Mouse (Mus musculus): ENCODE data around the gene Mef2a. TPM values are rescaled to one million over a fixed set of nuclear protein-coding genes. Genes with fewer than 3 reads are reported as not detected.

Mef2a gene
- polyA plus RNA-seq, 1 experiment from 2014 or later, result 41.0 TPM

DNA sequence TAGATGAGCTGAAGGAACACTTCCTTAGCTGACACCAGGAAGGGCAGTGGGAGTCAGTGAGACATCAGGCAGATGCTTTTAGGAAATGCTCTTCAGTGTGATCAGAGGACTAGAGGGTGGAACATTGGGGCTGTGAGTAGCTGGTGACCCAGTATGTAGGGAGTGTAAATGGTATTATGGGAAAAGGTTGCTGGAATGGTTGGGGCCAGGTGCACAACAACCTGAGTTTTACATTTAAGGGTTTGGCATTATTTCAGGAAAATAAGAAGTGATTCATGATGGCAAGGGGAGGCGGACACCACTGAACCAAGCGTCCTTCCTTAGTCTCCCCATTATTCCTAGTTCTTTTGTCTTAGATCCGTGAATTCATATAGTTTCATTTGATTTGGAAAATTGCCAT is 143.0 kb downstream of the Mef2a start:
- Histone ChIP-seq H3K4me2 (ENCODE audit: low read depth, low read length) (no peak overlapping the region), H3K27me3 (ENCODE audit: control insufficient read depth, insufficient read depth, low read length) (no peaks in the 10 kb centered on the region), H3K27ac (ENCODE audit: low read length) (no peak overlapping the region), H3K36me3 (ENCODE audit: control insufficient read depth, insufficient read depth, low read length) (no peaks in the 10 kb centered on the region), H3K9me3 (replicated peaks; ENCODE audit: control insufficient read depth, low read length) (no peaks in the 10 kb centered on the region), H3K9ac (ENCODE audit: low read length) (no peak overlapping the region), H3K4me1 (ENCODE audit: control insufficient read depth, insufficient read depth, low read length) (no peaks in the 10 kb centered on the region), H3K4me3 (replicated peaks; ENCODE audit: low read length) (no peak overlapping the region)
- no peak for ATAC-seq (ENCODE audit: insufficient read depth, low FRiP score)
- 80% methylated on average over 3 of the region's 3 CpGs for WGBS

DNA sequence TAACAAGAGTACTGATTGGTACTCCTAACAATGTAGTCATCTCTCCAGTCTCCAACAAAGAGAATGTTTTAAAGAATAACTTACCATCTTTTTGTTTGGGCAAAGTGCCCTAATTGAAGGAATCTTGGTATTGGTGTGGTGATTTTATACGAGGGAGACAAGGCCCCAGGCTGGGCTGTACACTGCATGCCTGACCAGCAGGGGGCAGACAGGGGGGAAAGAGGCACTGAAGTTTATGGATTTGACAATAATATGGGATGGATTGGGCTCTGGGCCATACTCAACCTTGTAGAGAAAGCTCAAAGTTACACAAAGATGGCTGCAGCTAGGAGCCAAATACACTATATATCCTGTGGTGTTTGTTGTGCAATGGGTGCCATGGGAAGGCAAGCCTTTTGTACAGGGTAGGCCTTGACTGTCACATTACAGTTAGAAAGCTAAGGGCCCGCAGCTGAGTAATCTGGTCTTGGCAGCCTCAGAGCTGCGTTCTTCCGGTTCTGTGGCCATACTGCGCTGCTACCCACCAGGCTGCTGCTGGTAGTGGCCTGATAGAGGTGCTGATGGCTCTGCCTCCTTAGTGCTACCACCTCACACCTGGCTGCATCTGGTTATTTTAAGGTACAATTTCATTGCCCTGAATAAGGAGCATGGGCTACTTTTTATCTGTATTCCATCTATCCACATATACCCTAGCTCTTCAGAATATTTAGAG is 143.6 kb downstream of the Mef2a start:
- WGBS, result 83% methylated on average over 5 of the region's 5 CpGs
- no peaks in the 10 kb centered on the region for H3K27me3 ChIP-seq (ENCODE audit: control insufficient read depth, insufficient read depth, low read length)
- H3K4me3 ChIP-seq (replicated peaks; ENCODE audit: low read length), result no peak overlapping the region
- H3K9ac ChIP-seq (ENCODE audit: low read length), result no peak overlapping the region
- H3K4me1 ChIP-seq (ENCODE audit: control insufficient read depth, insufficient read depth, low read length), result no peaks in the 10 kb centered on the region
- H3K36me3 ChIP-seq (ENCODE audit: control insufficient read depth, insufficient read depth, low read length), result no peaks in the 10 kb centered on the region
- peak; percentile 37; the same call in 1 of the 2 replicates for ATAC-seq (ENCODE audit: insufficient read depth, low FRiP score)
- no peaks in the 10 kb centered on the region for H3K9me3 ChIP-seq (replicated peaks; ENCODE audit: control insufficient read depth, low read length)
- no peak overlapping the region for H3K4me2 ChIP-seq (ENCODE audit: low read depth, low read length)
- H3K27ac ChIP-seq (ENCODE audit: low read length), result no peak overlapping the region

DNA sequence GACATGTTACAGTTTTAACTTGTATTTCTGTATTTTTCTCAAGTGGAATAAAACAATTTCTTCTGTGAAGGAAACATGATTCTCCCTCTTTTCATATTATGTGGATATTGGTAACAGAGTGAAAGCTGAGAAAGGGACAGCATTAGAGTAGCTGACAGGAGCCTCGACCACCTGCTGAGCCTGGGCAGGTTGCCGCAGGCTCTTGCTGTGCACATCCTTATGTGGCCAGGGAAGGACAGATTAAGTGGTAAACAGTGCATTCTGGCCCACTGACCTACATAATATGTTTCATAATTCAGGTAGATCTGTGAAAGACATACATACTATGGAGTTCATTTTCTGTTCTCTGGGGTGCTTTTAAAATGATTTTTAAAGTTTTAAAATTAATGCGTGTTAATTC is 144.3 kb downstream of the Mef2a start:
- no peak for ATAC-seq (ENCODE audit: insufficient read depth, low FRiP score)
- H3K36me3 ChIP-seq (ENCODE audit: control insufficient read depth, insufficient read depth, low read length), result no peaks in the 10 kb centered on the region
- no peaks in the 10 kb centered on the region for H3K9me3 ChIP-seq (replicated peaks; ENCODE audit: control insufficient read depth, low read length)
- no peak overlapping the region for H3K9ac ChIP-seq (ENCODE audit: low read length)
- no peak overlapping the region for H3K4me2 ChIP-seq (ENCODE audit: low read depth, low read length)
- no peaks in the 10 kb centered on the region for H3K4me1 ChIP-seq (ENCODE audit: control insufficient read depth, insufficient read depth, low read length)
- no peak overlapping the region for H3K27ac ChIP-seq (ENCODE audit: low read length)
- H3K4me3 ChIP-seq (replicated peaks; ENCODE audit: low read length), result no peak overlapping the region
- H3K27me3 ChIP-seq (ENCODE audit: control insufficient read depth, insufficient read depth, low read length), result no peaks in the 10 kb centered on the region
- 69% methylated on average over 3 of the region's 3 CpGs for WGBS

DNA sequence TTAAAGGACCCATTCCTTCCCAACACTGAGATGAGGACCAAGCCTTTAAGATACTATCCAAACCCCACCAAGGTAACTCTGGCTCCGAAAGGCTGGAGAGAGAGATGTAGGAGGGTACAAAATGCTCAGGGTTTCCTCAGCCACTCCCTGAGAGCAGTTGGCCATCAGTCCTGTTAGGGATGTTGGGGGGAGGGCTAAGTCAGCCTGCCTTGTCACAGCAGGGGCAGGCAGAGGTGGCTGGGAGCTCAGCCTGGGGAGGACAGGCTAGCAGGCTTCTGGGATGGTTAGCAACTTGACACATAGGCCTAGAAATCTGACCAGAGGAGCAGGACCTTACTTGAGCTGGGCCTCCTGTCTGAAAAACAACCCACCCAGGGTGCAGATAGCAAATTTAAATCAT is 145.1 kb downstream of the Mef2a start:
- Histone ChIP-seq H3K27me3 (ENCODE audit: control insufficient read depth, insufficient read depth, low read length) (no peaks in the 10 kb centered on the region), H3K4me3 (replicated peaks; ENCODE audit: low read length) (no peak overlapping the region), H3K9ac (ENCODE audit: low read length) (no peak overlapping the region), H3K27ac (ENCODE audit: low read length) (no peak overlapping the region), H3K4me1 (ENCODE audit: control insufficient read depth, insufficient read depth, low read length) (peaks cover 5% of the 10 kb centered on the region), H3K9me3 (replicated peaks; ENCODE audit: control insufficient read depth, low read length) (no peaks in the 10 kb centered on the region), H3K36me3 (ENCODE audit: control insufficient read depth, insufficient read depth, low read length) (no peaks in the 10 kb centered on the region), H3K4me2 (ENCODE audit: low read depth, low read length) (no peak overlapping the region)
- whole genome bisulfite sequencing, result 87% methylated on average over 1 of the region's 1 CpGs
- no peak for ATAC-seq (ENCODE audit: insufficient read depth, low FRiP score)

DNA sequence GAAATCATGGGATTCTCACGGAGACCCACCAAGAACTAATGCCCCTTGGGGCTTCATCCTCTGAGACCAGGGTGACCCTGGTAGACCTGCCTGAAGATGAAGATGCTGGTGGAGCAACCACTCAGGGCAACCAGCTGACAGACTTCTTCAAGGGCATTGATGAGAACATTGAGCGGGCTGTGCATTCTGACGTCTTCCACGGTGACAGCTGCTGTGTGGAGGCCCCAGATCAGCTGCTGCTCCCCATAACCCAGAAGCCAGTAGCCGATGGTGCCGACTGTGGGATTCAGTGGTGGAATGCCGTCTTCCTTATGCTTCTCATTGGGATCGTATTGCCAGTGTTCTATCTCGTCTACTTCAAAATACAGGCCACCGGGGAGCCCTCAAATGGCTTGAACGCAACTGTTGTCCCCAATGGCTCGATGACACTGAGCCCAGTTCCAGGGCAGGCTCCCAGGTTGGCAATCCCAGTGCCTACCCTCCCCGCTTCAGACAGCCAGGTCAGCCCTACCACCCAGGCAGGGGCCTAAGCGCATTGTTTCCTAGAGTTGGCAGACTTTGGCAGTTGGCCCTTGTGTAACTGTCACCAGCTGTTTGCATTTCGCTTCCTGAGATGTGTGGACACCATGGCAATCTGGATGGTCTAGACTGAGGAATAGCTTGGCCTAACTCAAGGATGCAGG is 146.6 kb downstream of the Mef2a start:
- H3K4me2 ChIP-seq (ENCODE audit: low read depth, low read length), result no peak overlapping the region
- H3K9me3 ChIP-seq (replicated peaks; ENCODE audit: control insufficient read depth, low read length), result no peaks in the 10 kb centered on the region
- no peak overlapping the region for H3K9ac ChIP-seq (ENCODE audit: low read length)
- H3K27me3 ChIP-seq (ENCODE audit: control insufficient read depth, insufficient read depth, low read length), result no peaks in the 10 kb centered on the region
- H3K4me1 ChIP-seq (ENCODE audit: control insufficient read depth, insufficient read depth, low read length), result peaks cover 8% of the 10 kb centered on the region
- H3K4me3 ChIP-seq (replicated peaks; ENCODE audit: low read length), result no peak overlapping the region
- ATAC-seq (ENCODE audit: insufficient read depth, low FRiP score), result no peak
- H3K36me3 ChIP-seq (ENCODE audit: control insufficient read depth, insufficient read depth, low read length), result no peaks in the 10 kb centered on the region
- WGBS, result 95% methylated on average over 15 of the region's 15 CpGs
- no peak overlapping the region for H3K27ac ChIP-seq (ENCODE audit: low read length)

DNA sequence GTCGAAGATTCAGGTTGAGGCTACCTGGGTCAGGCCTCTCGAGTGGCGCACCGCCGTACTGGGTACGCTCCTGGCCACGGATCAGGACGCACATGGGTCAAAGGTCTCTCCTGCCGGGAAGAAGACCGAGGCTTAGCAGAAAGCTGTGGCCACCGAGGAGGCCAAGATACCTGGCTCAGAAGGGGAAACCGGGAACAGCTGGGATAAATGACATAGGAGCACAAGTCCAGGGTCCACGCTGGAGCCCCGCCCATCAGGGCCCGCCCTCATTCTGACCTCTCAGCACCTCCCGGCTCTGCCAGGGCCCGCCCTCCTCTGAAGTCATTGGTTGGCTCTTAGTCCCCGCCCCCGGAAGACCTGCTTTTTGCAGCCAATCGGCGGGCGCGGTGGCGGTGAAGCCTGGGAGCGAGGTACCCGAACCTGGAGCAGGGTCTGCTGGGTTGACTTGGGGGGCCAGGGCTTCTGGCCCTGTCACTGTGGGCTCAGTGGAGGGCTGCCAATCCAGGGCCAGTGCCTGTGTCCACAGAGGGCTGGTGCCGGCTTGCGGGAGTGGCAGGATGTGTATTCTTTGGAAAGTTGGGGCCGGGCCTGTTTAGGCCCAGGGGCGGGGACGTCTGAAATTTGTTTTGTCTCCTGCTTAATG is 150.3 kb downstream of the Mef2a start, which contains the start of gene Lysmd4:
Lysmd4 (plus strand) TSS at position 325 of the 643 bp plus-strand sequence.
- H3K4me1 ChIP-seq (ENCODE audit: control insufficient read depth, insufficient read depth, low read length), result peaks cover 8% of the 10 kb centered on the region

DNA sequence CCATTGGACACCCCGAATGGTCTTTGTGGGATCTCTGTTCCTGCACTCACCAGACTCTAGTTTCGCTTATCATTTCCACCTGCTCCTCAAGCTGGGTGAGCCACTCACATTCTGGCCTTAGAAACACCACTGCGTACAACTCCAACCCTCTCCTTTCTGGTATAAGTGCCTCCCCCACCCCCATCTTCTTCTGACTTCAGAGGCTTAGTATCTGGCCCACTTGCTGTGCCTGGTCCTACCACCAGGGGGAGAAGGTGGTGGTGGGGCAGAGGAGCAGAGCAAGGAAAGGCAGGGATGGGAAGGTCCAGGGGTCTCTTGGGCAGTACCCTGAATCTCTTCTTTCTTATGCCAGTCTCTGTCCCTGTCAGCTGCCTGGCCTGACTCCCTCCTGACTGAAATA is 155.6 kb downstream of the Mef2a start:
- no peaks in the 10 kb centered on the region for H3K36me3 ChIP-seq (ENCODE audit: control insufficient read depth, insufficient read depth, low read length)
- no peaks in the 10 kb centered on the region for H3K27me3 ChIP-seq (ENCODE audit: control insufficient read depth, insufficient read depth, low read length)
- no peak overlapping the region for H3K4me3 ChIP-seq (replicated peaks; ENCODE audit: low read length)
- no peak overlapping the region for H3K27ac ChIP-seq (ENCODE audit: low read length)
- WGBS, result 82% methylated on average over 3 of the region's 3 CpGs
- no peak overlapping the region for H3K9ac ChIP-seq (ENCODE audit: low read length)
- ATAC-seq (ENCODE audit: insufficient read depth, low FRiP score), result no peak
- H3K4me2 ChIP-seq (ENCODE audit: low read depth, low read length), result no peak overlapping the region
- H3K9me3 ChIP-seq (replicated peaks; ENCODE audit: control insufficient read depth, low read length), result no peaks in the 10 kb centered on the region
- 0 out of 2 replicates have a peak, but pooled peaks cover 3% of the 10 kb centered on the region for H3K4me1 ChIP-seq (ENCODE audit: control insufficient read depth, insufficient read depth, low read length)

More for the DNA sequence above, 150.3 kb downstream of the Mef2a start, which contains the start of gene Lysmd4:
- peak; percentile 98 for ATAC-seq (ENCODE audit: insufficient read depth, low FRiP score)
- WGBS, result 4% methylated on average over 31 of the region's 31 CpGs
- H3K27ac ChIP-seq (ENCODE audit: low read length), result peak within 1 kb of the TSS; percentile 56
- peak within 1 kb of the TSS; percentile 74 for H3K4me2 ChIP-seq (ENCODE audit: low read depth, low read length)
- no peaks in the 10 kb centered on the region for H3K36me3 ChIP-seq (ENCODE audit: control insufficient read depth, insufficient read depth, low read length)
- H3K9me3 ChIP-seq (replicated peaks; ENCODE audit: control insufficient read depth, low read length), result no peaks in the 10 kb centered on the region
- H3K4me3 ChIP-seq (replicated peaks; ENCODE audit: low read length), result peak within 1 kb of the TSS; percentile 83
- H3K27me3 ChIP-seq (ENCODE audit: control insufficient read depth, insufficient read depth, low read length), result no peaks in the 10 kb centered on the region
- H3K9ac ChIP-seq (ENCODE audit: low read length), result peak within 1 kb of the TSS; percentile 85

DNA sequence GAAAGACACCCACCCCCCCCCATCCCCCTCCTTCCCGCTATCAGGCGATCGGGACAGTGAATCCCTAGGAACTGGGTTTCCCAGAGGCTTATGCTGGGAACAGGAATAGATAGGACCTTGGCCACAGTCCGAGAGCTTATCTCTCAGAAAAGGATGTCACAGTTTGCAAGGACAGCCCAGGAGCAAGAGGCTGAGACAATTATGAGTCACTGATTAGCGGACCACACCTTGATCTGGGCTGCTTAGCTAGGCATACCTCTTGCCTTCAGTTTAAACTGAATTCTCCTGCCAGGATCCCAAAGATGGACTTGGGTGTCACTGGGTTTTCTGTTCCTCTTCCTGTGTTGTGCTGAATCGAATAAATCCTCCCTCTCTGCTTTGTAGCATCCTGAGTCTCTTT is 156.3 kb downstream of the Mef2a start:
- no peak for ATAC-seq (ENCODE audit: insufficient read depth, low FRiP score)
- WGBS, result 80% methylated on average over 6 of the region's 6 CpGs
- H3K4me1 ChIP-seq (ENCODE audit: control insufficient read depth, insufficient read depth, low read length), result no peaks in the 10 kb centered on the region
- no peaks in the 10 kb centered on the region for H3K27me3 ChIP-seq (ENCODE audit: control insufficient read depth, insufficient read depth, low read length)
- H3K4me2 ChIP-seq (ENCODE audit: low read depth, low read length), result no peak overlapping the region
- H3K36me3 ChIP-seq (ENCODE audit: control insufficient read depth, insufficient read depth, low read length), result no peaks in the 10 kb centered on the region
- H3K4me3 ChIP-seq (replicated peaks; ENCODE audit: low read length), result no peak overlapping the region
- no peak overlapping the region for H3K27ac ChIP-seq (ENCODE audit: low read length)
- no peaks in the 10 kb centered on the region for H3K9me3 ChIP-seq (replicated peaks; ENCODE audit: control insufficient read depth, low read length)
- H3K9ac ChIP-seq (ENCODE audit: low read length), result no peak overlapping the region

DNA sequence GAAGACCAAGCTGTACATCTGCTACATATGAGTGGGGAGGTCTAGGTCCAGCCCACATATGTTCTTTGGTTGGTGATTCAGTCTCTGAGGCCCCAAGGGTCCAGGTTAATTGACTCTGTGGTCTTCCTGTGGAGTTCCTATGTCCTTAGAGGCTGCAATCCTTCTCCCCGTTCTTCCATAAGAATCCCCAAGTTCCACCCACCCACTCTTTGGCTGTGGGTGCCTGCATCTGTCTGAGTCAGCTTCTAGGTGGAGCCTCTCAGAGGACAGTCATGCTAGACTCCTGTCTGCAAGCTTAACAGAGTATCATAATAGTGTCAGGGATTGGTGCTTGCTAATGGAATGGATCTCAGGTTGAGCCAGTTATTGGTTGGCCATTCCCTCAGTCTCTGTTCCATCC is 159.1 kb downstream of the Mef2a start:
- WGBS, result 86% methylated on average over 1 of the region's 1 CpGs
- no peak for ATAC-seq (ENCODE audit: insufficient read depth, low FRiP score)

More for the DNA sequence above, 159.1 kb downstream of the Mef2a start:
- H3K4me2 ChIP-seq (ENCODE audit: low read depth, low read length), result no peak overlapping the region
- H3K9ac ChIP-seq (ENCODE audit: low read length), result no peak overlapping the region
- no peaks in the 10 kb centered on the region for H3K27me3 ChIP-seq (ENCODE audit: control insufficient read depth, insufficient read depth, low read length)
- no peaks in the 10 kb centered on the region for H3K36me3 ChIP-seq (ENCODE audit: control insufficient read depth, insufficient read depth, low read length)
- no peaks in the 10 kb centered on the region for H3K4me1 ChIP-seq (ENCODE audit: control insufficient read depth, insufficient read depth, low read length)
- no peak overlapping the region for H3K4me3 ChIP-seq (replicated peaks; ENCODE audit: low read length)
- no peak overlapping the region for H3K27ac ChIP-seq (ENCODE audit: low read length)
- no peaks in the 10 kb centered on the region for H3K9me3 ChIP-seq (replicated peaks; ENCODE audit: control insufficient read depth, low read length)
